Mouse (Mus musculus) cerebellum, adult 2 months (tissue): ENCODE results near the gene L3mbtl3.

Experiments used
- CTCF ChIP-seq: fragments of 200-500 bp; IDR thresholded peaks from 2 replicates; pipeline ENCODE4 v1.5.1; 2011; ENCODE audit warnings: low read depth, mild to moderate bottlenecking, control low read depth, low read length, moderate library complexity, borderline replicate concordance; ENCODE audit not compliant: insufficient read depth
- POLR2A ChIP-seq: fragments of 200-500 bp; IDR thresholded peaks from 2 replicates; pipeline ENCODE4 v1.6.1; 2011; ENCODE audit warnings: low read length, control low read depth, borderline replicate concordance; ENCODE audit not compliant: insufficient read depth

GRCm38 (mm10) chr10:26337896-26338503 is 37.8 kb downstream of the L3mbtl3 start:
- TF ChIP-seq CTCF (no peak), POLR2A (no peak)
